Mouse (Mus musculus): ENCODE measurements around the gene Fhit. TPM values are rescaled to one million over a fixed set of nuclear protein-coding genes. Genes with fewer than 3 reads are reported as not detected.
"Not testable (repeated sequence)": the region's sequence is repeated elsewhere in the genome, so short reads cannot be mapped to it uniquely, and the experiment has no call there.

Fhit gene
- total RNA-seq, 4 experiments from 2014 or later, result 9.2 to 14.5 (median 10.5) TPM

DNA sequence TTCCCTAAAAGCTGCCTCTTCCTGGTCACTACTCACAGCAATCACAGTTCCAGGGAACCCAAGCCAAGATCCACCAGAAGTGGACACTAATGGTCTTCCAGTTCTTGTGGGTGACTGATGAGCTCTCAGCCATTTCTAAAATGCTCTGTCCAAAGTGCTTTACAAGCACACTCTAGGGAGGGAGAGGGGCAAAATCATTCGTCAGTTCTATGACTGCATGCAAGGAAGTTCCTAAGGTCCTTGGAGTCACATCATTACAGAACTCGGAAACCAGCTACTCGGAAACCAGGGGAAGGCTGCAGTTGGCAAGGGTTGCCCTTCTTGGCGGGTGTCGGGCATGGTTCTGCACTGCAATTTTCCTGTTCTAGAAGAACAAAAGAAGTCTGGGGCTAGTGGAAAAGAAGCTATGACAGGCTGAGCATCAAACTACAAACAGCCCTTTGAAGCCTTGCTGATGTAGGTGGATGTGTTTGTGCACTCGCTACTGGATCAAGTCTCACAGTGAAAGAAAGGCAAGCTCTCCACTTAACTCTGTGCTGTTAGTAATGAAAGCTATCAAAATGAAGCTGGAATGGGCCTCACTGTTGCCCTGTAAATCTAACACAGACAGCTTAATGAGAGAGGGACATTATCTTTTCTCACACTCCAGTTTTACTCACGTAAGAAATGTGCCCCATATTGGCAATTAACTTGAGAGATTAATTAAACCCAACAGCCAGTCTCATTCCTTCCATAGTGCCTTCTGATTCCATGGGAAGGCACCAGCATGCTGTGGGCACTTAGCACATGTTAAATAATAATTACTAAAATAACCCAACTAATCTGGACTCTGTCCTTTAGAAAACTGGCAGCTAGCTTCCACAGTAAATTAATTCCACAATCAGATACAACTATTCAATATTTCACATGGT is 243.7 kb downstream of the Fhit start:
- no peak for DNase-seq

DNA sequence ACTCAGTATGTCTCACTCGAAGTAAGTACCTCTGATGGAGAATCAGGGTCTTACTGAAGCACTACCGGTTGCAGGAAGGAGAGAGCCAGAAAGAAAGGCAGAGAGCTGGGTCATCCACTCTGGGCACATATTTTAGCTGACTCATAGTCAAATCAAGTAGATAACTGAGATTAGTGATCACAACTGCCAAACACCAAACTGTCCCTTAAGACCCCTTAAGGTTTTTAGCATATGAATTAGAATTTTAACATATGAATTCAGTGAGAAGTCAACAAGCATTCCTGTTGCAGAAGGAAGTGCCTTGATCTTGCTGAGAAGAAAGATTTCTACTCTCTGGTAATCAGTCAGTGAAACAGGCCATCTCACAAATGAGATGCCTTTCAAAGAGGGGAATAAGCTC is 253.8 kb downstream of the Fhit start:
- DNase-seq, result no peak

DNA sequence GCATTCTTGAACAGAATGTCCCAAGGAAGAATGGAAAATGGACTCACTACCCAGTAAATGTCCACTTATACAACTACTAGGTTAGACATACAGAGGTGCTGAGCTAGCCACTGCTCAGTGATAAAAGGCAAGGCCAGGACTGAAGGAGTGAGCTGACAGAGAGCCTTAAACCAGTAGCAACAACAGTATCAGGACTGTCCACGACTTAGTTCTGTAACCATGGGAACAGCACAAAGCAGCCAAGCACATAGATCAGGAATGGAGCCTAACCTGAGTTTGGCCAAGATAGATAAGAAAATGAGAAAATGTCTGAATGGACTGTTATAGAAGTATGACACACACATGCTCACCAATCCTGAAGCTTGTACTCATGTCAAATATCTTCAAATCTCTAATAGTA is 279.1 kb downstream of the Fhit start:
- DNase-seq, result no peak

DNA sequence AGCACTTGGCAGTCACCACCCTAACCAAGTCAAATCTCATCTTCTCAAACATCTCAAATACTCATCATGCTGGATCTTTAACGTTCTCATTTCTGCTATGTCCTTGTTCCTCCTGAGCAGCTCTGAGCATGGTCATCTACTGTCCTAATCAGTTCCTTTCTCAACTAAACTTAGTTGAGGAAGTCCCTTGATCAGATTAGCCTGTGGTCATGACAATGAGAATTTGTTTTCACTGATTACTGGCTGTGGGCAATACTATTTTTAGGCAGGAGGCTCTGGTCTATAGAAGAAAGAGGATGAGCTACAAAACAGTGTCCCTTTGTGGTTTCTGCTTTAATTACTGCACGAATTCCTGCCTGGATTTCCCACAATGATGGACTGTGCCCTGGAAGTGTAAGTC is 281.1 kb downstream of the Fhit start:
- no peak for DNase-seq

DNA sequence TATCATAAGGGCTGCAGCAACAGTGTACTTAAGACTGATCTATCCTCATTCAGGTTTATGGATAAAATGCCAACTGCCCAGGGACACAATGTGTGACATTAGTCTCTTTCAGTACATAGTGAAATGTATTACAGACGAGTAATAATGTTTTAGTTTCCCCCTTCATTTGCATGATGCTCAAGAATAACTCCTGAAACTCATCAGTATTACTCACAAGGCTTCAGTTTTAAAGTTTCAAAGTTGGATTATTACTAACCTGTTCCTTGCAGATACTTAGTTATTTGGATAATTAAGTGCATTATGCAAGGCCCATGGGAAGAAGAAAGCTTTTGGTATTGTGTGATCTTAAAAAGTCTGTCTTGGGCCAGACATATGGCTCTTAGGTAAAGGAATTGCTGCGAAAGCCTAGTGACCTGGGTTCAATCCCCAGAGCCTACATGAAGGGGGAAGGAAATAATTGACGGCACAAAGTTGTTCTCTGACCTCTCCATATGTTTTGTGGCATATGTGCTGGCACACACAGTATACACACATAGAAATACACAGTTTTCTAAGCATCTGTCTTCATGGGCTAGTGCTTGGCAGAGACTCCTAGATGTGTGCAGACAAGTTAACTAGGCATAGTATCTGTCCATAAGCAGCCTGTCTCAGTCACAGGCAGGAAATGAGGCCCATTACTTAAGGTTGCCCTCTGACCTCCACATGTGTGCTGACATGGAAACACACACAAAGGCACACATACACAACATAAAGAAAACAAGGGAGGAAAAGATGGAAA is 287.1 kb downstream of the Fhit start:
- no peak for DNase-seq

DNA sequence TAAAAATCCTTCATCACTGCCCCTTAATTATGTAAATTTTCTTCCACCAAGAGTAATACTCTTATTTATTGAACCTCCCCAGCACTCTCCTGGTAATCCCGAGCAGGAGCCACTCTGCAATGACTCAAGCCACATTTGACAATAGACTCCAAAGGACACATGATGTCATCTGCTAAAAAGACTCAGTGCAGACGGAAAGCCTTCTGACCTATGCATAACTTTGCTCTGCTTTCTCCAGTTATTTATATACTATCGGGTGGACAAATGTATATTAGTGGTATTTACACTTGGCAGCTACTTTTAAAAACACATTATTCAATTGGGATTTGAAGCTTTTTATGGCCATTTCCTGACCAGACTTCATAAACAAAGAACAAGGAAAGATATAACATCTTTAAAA is 304.2 kb downstream of the Fhit start:
- no peak for DNase-seq

DNA sequence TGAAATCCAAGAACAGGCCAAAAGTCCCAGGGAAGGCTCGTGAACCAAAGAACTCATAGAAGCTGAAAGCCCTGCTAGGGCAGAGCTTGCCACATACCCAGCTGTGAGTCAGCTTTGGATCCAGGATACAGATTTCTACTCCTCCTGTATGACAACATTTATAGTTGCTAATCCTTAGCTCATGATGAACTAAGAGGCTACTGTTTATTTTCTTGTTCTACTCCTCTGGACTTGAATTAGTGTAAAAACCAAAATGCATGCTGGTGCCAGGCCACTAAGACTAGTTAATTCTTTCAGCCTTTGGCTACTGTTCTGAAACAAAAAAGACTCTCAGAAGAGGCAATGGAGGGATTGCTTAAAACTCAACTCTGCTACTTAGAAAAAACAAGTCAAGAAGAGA is 309.9 kb downstream of the Fhit start:
- no peak for DNase-seq

DNA sequence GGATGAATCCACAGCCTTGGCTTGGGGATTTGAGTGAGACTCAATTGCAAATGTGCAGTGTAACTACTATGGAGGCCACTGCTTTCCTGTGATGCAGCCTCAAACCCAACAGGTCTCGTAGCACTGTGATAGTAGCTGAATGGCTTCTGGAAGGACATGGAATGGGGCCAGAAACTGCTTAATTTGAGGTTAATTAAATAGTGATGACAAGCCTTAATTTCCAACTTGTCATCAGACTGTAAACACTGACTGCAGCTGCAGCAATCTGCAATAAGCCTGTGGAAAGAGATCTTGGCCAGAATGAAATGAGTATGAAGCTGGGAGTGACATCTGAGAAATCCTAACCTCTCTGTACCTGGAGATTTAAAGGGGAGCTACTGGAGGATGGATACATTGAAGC is 325.8 kb downstream of the Fhit start:
- no peak for DNase-seq

DNA sequence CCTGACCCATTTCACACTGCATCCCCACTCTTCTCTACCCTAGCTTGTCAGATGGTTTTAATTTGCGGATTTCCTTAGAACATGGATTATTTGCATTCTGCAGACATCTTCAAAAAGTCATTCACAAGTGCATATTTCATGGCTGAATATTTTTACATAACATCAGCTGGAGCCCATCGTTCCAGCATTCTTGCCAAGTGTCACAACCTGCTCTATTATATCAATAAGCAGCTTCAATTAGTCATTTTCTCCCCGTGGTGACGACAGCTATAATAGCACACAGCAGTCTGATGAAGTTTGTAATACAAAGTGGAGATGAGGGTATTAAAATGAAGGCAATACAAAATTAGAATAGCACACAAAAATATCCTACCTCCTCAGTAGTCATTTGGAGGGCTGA is 337.0 kb downstream of the Fhit start:
- no peak for DNase-seq

DNA sequence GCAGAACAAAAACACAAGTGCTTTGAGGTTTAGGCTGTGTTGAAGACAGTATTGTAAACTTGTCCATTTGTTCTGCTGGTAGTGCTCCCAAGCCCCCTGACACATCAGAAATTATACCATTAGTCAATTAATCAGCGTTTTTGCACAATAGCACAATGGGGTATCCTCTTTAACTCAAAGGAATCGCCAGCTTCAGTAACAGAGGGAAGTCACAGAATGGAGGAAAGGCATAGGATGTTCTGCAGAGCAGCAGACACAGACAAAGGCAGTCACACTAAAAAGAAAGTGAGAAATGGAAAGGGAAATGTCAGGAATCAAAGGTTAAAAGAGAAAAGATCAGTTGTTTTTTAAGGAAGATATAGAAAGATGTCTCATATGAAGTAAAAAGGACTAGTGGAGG is 348.3 kb downstream of the Fhit start:
- no peak for DNase-seq

DNA sequence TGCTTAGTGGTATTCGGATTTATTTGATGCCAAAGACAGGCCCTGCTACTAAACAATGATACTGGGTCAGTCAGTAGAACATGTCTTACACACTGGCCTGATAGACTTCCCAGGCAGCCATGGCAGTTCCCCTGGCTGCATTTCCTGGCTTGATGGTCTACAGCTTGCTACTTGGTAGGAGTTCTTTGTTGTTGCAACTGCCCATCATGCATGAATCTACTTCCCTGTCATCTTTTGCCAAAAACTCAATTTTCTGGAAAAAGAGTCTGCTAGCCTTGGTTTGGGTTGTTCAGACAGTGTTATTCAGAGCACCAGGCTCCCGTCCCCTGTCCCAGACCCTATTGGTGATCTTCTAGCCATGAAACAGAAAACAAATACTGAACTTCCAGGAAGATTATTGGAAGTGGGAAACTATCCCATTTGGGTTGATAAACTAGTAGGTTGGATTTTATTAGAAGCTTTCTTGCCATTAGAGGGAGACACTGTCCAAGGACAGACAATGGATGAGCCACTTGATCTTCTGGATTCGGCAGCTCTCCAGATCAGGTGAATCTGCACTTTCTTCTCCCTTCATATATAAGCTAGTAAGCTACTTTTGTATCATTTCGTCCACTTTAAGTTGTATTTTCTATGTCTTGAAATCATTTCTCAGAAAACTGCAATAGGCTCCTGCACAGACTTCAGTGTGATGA is 363.2 kb downstream of the Fhit start:
- DNase-seq, result no peak

DNA sequence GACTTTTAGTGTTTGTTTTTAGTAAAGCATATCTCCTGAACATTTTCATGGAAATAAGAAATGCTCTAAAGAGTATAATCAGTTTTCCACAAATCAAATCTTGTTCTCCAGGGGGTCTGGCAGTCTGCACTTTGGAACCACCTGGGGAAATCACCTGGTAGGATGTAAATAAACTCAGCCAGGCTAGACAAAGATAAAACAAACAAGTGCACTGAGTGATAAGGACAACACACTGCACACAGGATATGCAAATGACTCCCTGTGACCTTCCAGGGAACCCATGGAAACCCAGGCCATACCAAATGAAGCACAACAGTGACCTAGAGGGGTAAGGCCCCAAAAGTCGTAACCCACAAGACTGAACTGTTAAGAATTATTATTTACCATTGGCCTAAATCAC is 364.2 kb downstream of the Fhit start:
- DNase-seq, result no peak

DNA sequence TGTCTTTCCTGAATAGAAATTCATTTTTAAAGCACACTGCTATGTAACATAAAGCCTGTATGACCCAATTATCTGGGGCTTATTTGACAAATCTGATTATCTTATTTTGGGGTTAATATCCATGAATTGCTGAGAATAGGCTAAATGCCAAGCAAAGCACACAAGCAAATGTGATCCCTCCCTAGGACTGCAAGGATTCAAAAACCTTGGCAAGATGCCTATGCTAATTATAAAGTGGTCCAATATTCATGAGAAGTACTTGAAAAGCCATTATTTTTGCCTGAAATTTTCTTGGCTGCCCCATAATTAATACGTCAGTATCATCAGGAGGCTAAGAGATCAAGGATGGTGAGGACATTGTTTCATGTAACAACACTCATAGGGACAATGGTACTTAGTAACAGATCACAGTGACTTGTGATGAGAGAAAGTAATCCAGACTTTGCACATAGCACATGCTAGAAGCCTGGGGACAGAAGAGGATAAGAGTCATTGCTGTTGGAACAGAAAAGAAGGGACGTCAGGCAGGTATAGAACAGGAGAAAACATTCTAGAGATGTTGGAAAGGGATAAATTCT is 366.2 kb downstream of the Fhit start:
- DNase-seq, result no peak

DNA sequence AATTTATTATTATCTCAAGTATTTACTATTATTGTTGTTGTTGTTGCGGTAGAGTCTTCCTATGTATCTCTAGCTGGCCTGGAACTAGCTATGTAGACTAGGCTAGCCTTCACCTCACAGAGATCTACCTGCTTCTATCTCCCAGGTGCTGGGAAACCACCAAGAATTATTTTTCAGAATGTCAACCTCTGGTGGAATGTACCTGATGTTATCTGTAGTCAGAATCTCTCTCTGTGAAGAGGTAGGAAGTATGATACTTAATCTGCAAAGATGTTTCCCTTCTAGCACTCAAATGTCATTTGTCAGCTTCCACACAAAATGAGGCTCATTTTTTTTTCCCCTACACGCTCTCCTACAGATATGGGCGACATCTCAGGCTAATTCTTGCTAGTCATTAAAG is 377.9 kb downstream of the Fhit start:
- no peak for DNase-seq

DNA sequence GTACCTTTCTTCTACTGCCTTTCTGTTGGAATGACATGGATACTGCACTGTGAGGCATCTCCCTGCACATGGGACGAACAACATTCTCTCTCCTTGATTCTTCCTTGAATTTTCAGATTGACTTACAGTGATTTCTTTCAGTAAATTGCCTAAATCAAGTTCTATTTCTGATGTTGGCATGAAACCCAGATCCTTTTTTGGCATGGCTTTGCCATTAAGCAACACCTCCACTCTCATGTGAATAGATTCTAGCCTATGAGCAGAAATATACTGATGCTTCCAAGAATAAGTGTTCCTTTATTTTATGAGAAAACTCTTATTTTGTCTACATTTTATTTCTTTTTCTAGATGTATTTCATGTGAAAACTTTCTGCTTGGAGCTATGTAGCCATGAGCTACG is 383.1 kb downstream of the Fhit start:
- no peak for DNase-seq

DNA sequence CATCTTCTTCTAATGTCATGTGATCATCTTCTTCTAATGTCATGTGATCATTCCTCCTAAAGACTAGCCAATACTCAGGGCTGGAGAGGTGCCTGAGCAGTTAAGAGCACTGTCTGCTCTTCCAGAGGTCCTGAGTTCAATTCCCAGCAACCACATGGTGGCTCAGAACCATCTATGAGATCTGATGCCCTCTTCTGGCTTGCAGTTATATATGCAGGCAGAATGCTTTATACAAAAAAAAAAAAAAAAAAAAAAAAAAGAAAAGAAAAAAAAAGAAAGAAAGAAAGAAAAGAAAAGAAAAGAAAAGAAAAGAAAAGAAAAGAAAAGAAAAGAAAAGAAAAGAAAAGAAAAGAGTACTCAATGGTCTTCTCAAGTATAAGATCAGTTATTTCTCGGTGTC is 407.0 kb downstream of the Fhit start:
- not testable (repeated sequence) for DNase-seq

DNA sequence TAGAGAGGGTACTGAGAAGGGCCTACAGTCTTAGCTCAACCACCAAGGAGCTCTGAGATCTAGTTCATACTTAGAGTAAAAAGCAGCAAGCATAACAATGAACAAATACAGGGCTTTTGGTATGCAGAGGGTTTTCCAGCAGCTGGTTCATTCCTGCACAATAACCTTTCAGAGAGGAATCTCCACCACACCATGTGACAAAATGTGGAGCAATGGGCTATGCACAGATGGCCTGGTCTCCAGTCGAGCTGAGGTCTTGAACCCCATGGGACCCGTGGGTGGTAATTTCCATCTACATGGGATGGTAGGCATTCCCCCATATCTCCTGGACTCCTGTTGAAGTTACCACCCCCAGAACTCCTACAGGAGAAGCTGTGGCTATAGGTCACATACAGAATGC is 423.8 kb downstream of the Fhit start:
- no peak for DNase-seq

DNA sequence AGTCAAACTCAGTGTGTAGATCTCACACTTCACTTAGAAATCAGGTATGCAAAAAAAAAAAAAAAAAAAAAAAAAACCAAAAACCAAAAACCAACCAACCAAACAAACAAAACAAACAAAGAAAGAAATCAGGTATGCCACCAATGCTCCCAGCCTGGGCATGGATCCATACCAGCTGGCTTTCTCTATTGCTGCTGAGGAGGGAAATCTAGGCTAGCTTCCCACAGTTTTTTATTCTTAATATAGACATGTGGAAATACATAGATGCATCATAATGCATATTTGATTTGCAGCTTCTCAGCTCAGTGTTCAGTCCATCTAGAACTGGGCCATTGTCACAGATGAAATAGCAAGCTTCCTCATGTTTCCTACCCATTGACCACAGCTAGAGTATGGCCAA is 439.3 kb downstream of the Fhit start:
- DNase-seq, result no peak

DNA sequence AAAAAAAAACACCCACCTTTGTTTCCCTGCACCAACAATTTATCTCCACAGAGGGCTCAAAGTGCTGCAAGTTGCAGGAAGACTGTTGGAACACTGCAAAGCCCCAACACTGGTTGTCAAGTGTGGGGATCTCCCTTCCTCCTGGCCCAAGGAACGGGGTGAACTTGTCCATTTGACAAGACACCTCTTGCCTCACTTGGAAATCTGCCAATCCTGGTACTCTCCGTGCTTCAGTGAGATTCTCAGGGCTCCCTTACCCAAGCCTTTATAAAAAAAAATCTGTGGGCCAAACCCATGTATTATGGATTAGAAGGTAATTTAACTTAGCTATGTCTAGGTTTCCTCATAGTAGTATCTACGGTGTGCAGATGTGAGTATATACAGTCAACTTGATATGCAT is 448.9 kb downstream of the Fhit start:
- DNase-seq, result no peak

DNA sequence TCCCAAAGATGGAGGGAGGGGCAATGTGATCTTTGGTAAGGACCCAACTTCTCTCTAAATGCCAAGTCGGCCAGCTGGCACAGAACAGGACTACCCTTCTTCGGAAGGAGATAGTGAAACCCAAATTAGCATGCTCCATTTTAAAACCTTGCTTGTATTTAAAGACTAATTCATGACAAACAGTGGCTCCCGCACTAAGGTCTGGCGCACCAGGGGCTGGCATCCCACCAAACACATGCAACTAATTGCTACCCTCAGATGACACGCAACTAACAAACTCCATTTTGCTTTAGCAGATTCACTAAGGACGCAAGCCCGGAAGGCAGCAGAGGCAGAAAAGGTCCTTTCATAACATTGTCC is 449.3 kb downstream of the Fhit start:
- DNase-seq, result no peak

DNA sequence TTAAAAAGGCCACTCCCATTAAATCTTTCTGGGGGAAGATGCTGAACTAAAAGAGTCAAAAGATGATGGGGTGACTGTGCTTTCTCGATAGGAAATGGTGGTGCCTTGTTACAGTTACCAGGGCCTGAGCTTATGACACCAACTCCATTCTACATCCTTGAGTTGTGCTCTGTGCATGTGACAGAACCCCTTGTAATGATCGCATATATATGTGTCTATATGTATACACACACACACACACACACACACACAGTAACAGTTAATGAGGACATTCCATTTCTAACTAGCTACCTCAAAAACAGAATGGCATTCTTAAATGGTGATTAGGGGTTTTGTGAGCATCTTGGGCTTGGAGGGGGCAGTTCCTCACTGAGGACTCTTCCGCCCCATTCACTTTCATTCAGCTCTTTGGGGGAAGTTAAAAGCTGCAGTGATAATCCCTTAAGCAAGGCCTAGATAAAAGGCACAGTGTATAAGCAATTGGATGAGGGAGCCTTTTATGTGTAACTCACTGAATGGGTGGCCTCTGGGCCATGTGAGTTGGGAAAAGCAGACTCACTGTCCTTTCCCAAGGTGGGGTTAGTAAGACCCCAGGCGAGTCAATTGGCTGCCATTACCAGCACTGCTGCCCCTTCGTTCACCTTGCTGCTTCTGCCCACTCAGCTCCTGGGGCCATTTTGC is 449.9 kb downstream of the Fhit start:
- no peak for DNase-seq

DNA sequence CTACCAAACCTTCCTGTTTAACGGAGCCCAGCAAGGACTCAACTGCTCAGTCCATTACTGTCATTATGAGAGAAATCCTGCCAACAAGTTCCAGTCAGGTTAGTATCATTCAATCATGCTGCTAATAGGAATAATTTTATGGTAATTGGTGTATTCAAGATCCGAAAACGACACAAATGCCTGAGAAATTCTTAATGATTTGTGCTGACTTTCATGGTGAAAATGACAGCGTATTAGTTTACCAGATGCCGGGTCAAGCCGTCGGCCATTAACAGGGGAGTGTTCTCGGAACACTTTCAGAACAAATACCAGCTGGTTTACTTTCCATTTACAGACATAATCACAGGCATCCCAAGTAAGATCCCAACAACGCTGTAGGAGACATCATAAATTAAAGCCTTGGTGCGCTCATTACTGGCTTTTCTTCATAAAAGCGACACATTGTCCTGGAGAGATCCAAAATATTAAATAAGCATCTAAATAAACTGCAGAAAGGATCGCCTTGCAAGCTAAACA is 451.0 kb downstream of the Fhit start:
- DNase-seq, result no peak

Data from adrenal gland, adult 8-10 months (tissue).